Mouse (Mus musculus) heart, postnatal 0 days (tissue): Measurements from ENCODE around the gene Hpn. TPM values are rescaled to one million over a fixed set of nuclear protein-coding genes. Genes with fewer than 3 reads are reported as not detected.

ENCODE experiments used
- ATAC-seq: fragments of 200-750 bp; cut with Nextera tagmentation; 2 replicates; pipeline ENCODE4 v1.8.0; 2017; ENCODE audit warnings: low read depth, moderate number of reproducible peaks, moderate library complexity; ENCODE audit not compliant: insufficient read depth
- DNase-seq: peaks from one replicate; pipeline ENCODE4 v3.0.0-alpha.2; 2016; ENCODE audit warnings: low spot score
- H3K27ac ChIP-seq: fragments of 300-500 bp; sonication (generic); 2 replicates; pipeline ENCODE4 v1.5.1; 2014; ENCODE audit warnings: low read depth, mild to moderate bottlenecking
- H3K27me3 ChIP-seq: fragments of 300-500 bp; sonication (generic); 2 replicates; pipeline ENCODE4 v1.6.1; 2014; ENCODE audit warnings: low read length, mixed read lengths; ENCODE audit not compliant: control insufficient read depth, insufficient read depth
- H3K36me3 ChIP-seq: fragments of 300-500 bp; sonication (generic); replicated peaks from 2 replicates; pipeline ENCODE4 v1.6.1; 2014; ENCODE audit warnings: low read length, mixed read lengths; ENCODE audit not compliant: control insufficient read depth, insufficient read depth
- H3K4me1 ChIP-seq: fragments of 300-500 bp; sonication (generic); 2 replicates; pipeline ENCODE4 v1.6.1; 2014; ENCODE audit warnings: antibody characterized with exemption; ENCODE audit not compliant: control insufficient read depth, insufficient read depth
- H3K4me2 ChIP-seq: fragments of 300-500 bp; sonication (generic); 2 replicates; pipeline ENCODE4 v1.6.1; 2014; ENCODE audit warnings: low read depth, mild to moderate bottlenecking, low read length, moderate library complexity
- H3K4me3 ChIP-seq: fragments of 300-500 bp; sonication (generic); 2 replicates; pipeline ENCODE4 v1.5.1; 2014; ENCODE audit warnings: low read depth, low read length
- H3K9ac ChIP-seq: fragments of 300-500 bp; sonication (generic); replicated peaks from 2 replicates; pipeline ENCODE4 v1.6.1; 2014; ENCODE audit warnings: low read depth, low read length, mixed read lengths
- H3K9me3 ChIP-seq: fragments of 300-500 bp; sonication (generic); replicated peaks from 2 replicates; pipeline ENCODE4 v1.6.1; 2016; ENCODE audit warnings: low read length; ENCODE audit not compliant: control insufficient read depth
- CTCF ChIP-seq: IDR thresholded peaks from 2 replicates; pipeline ENCODE4 v1.5.1; 2016; ENCODE audit warnings: antibody characterized with exemption, control low read depth, low read depth
- EP300 ChIP-seq: IDR thresholded peaks from 2 replicates; pipeline ENCODE4 v1.6.1; 2016; ENCODE audit warnings: antibody characterized with exemption, low read depth
- WGBS: fragments of 180-500 bp; shearing (Covaris S2); extraction: QIAGEN DNeasy Blood & Tissue Kit; methylation state at CpG from one replicate; pipeline ENCODE4 v1.1.7; 2014; 5-methylcytosine and 5-hydroxymethylcytosine counted together
- polyA plus RNA-seq: library from polyadenylated mRNA; unstranded; fragments of >200 nt; fragmentation: Nextera tagmentation; extraction: Ambion mirVana; gene quantifications from 2 replicates; pipeline ENCODE4 v1.2.1, GENCODE M21; 2015
- total RNA-seq: library from RNA; depleted of rRNA; stranded (reverse); fragments of >200 nt; gene quantifications from 2 replicates; pipeline ENCODE4 v1.2.3, GENCODE M21; 2014; ENCODE audit warnings: low replicate concordance

The Hpn gene
- total and polyA plus RNA-seq, 2 experiments from 2014 or later = 1.7 to 10.5 TPM

- no peak for ATAC-seq
- no peak for DNase-seq
- no peak overlapping the region for H3K27ac ChIP-seq
- H3K36me3 ChIP-seq = peaks cover 92% of the 10 kb centered on the region
- no peak for TF ChIP-seq EP300
- no peak for TF ChIP-seq CTCF
- no peaks in the 10 kb centered on the region for H3K4me1 ChIP-seq
- H3K4me2 ChIP-seq = no peak overlapping the region
- H3K27me3 ChIP-seq = no peaks in the 10 kb centered on the region
- 88% methylated on average over 10 of the region's 10 CpGs for WGBS
- H3K9me3 ChIP-seq = no peaks in the 10 kb centered on the region
- no peak overlapping the region for H3K4me3 ChIP-seq
- H3K9ac ChIP-seq = no peak overlapping the region
These were observed 20.6 kb upstream of the Hpn start for GRCm38 (mm10) chr7:31135717-31136116.

DNA sequence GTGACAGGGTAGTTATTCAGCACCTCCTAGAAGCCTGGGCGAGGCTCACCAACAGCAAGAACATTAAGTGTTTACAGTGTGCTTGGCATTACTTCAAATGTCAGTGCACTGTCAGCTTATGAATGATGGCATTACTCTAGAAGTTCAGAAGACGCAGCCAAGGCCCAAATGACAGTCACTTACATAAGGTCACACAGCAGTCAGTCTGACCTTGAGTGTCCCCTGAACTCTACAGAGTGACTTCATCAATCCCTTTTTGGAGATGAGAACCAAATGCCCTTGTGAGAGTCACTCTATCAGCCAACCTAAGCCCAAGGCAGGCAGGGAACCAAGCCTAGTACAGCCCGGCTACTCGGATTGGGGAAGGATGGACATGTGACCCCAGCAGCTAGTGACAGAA lies 16.8 kb upstream of the Hpn start:
- ATAC-seq = no peak
- WGBS = 63% methylated on average over 4 of the region's 4 CpGs
- H3K9ac ChIP-seq = no peak overlapping the region

GRCm38 (mm10) chr7:31130841-31131240 lies 15.8 kb upstream of the Hpn start:
- Histone ChIP-seq H3K4me1 (peaks cover 5% of the 10 kb centered on the region), H3K27ac (no peak overlapping the region), H3K9ac (no peak overlapping the region), H3K4me3 (no peak overlapping the region), H3K36me3 (peaks cover 74% of the 10 kb centered on the region), H3K27me3 (0 out of 2 replicates have a peak, but pooled peaks cover 13% of the 10 kb centered on the region), H3K9me3 (no peaks in the 10 kb centered on the region), H3K4me2 (no peak overlapping the region)
- TF ChIP-seq EP300 (no peak), CTCF (peak; percentile 85)
- DNase-seq (peak; percentile 73), ATAC-seq (0 out of 2 replicates have a peak, but pooled peaks have one; percentile 31)
- WGBS = 33% methylated on average over 4 of the region's 4 CpGs

More for the DNA sequence above, 16.8 kb upstream of the Hpn start:
- Histone ChIP-seq H3K27ac (peak overlapping the region; percentile 23; the same call in 1 of the 2 replicates), H3K27me3 (0 out of 2 replicates have a peak, but pooled peaks cover 4% of the 10 kb centered on the region), H3K4me1 (peaks cover 5% of the 10 kb centered on the region), H3K36me3 (peaks cover 84% of the 10 kb centered on the region), H3K9me3 (no peaks in the 10 kb centered on the region), H3K4me2 (no peak overlapping the region), H3K4me3 (no peak overlapping the region)
- no peak for DNase-seq
- TF ChIP-seq EP300 (no peak), CTCF (no peak)

GRCm38 (mm10) chr7:31130197-31130596 lies 15.1 kb upstream of the Hpn start:
- Histone ChIP-seq H3K9me3 (no peaks in the 10 kb centered on the region), H3K4me3 (no peak overlapping the region), H3K36me3 (peaks cover 67% of the 10 kb centered on the region), H3K4me2 (no peak overlapping the region), H3K9ac (no peak overlapping the region), H3K27ac (no peak overlapping the region), H3K27me3 (0 out of 2 replicates have a peak, but pooled peaks cover 13% of the 10 kb centered on the region), H3K4me1 (peaks cover 5% of the 10 kb centered on the region)
- WGBS = 86% methylated on average over 7 of the region's 7 CpGs
- DNase-seq (no peak), ATAC-seq (no peak)
- TF ChIP-seq EP300 (no peak), CTCF (no peak)

DNA sequence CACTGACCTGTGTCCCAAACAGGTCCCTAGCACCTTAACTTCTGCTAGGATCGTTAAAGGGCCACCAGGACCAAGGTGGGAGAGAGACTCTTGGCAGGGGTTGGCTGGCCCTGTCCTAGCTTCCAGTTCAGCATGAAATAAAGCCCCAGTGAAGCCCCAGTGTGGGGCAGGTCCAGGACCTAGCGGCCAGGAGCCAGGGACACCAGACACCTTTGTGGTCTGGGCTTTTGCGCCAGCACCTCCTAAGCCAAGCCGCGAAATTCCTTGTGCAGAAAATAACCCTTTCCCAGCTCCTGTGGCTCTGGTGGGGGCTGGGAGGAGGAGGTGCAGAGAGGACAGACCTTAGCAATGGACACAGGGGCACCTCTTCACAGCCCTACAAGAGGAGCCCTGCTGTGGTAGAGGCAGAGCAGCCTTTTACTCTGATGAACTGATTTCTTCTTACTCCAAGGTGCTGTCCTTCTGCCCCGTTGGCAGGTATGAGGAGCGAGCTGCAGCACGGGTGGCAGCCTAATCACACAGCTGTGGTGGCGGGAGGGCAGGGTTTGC lies 13.1 kb upstream of the Hpn start:
- H3K27me3 ChIP-seq = 0 out of 2 replicates have a peak, but pooled peaks cover 16% of the 10 kb centered on the region
- peaks cover 47% of the 10 kb centered on the region for H3K36me3 ChIP-seq
- no peak overlapping the region for H3K4me3 ChIP-seq
- H3K27ac ChIP-seq = no peak overlapping the region
- no peak overlapping the region for H3K4me2 ChIP-seq
- DNase-seq = no peak
- TF ChIP-seq EP300 = no peak
- TF ChIP-seq CTCF = no peak
- no peak overlapping the region for H3K9ac ChIP-seq
- H3K9me3 ChIP-seq = no peaks in the 10 kb centered on the region
- 53% methylated on average over 9 of the region's 9 CpGs for WGBS
- ATAC-seq = no peak
- H3K4me1 ChIP-seq = peaks cover 5% of the 10 kb centered on the region
